Mouse (Mus musculus): ENCODE data around the gene Ccdc187. TPM values are rescaled to one million over a fixed set of nuclear protein-coding genes. Genes with fewer than 3 reads are reported as not detected.

Gene Ccdc187
- polyA plus RNA-seq (2014; fragmentation: Nextera tagmentation; extraction: Ambion mirVana), result 0.09 TPM in 1 of 2 replicates, not detected in the other

DNA sequence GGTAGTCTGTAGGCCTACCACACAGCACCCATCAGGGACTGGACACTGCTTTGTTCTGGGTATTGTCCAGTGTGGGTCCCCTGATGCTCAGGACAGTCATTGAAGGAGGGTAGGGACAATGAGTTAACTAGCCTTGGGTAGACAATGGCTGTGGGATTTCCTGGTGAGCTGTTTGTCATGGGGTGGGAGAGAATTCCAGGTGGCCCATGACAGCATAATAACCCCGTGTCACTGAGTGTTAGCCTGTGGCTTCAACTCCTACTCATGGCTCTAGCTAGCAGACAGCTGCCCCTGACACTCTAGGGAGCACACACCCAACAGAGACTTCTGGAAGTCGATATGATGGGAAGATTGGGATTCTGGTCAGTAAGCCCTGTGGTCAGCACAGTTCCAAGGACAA lies at the start of gene Ccdc187:
Gene Ccdc187 (minus strand): TSS at position 101 of the 400 bp plus-strand sequence.
- no peaks in the 10 kb centered on the region for H3K9me3 ChIP-seq (replicated peaks; ENCODE audit: control insufficient read depth, low read length)
- H3K27me3 ChIP-seq (ENCODE audit: control insufficient read depth, insufficient read depth, low read length), result no peaks in the 10 kb centered on the region
- no peak for ATAC-seq (replicated peaks; ENCODE audit: insufficient number of reproducible peaks, low FRiP score, low TSS enrichment)
- WGBS (ENCODE audit: insufficient replicate concordance), result 69% methylated on average over 2 of the region's 2 CpGs
- H3K4me2 ChIP-seq, result no peak within 1 kb of the TSS
- no peak within 1 kb of the TSS for H3K9ac ChIP-seq (ENCODE audit: low read depth, low read length)
- no peaks in the 10 kb centered on the region for H3K36me3 ChIP-seq (ENCODE audit: control insufficient read depth, insufficient read depth, low read length)
- no peak within 1 kb of the TSS for H3K4me3 ChIP-seq (ENCODE audit: low read depth, low read length)
- H3K27ac ChIP-seq (ENCODE audit: low read depth, low read length), result no peak within 1 kb of the TSS
- peaks cover 29% of the 10 kb centered on the region for H3K4me1 ChIP-seq (ENCODE audit: control insufficient read depth, insufficient read depth, low read length)

DNA sequence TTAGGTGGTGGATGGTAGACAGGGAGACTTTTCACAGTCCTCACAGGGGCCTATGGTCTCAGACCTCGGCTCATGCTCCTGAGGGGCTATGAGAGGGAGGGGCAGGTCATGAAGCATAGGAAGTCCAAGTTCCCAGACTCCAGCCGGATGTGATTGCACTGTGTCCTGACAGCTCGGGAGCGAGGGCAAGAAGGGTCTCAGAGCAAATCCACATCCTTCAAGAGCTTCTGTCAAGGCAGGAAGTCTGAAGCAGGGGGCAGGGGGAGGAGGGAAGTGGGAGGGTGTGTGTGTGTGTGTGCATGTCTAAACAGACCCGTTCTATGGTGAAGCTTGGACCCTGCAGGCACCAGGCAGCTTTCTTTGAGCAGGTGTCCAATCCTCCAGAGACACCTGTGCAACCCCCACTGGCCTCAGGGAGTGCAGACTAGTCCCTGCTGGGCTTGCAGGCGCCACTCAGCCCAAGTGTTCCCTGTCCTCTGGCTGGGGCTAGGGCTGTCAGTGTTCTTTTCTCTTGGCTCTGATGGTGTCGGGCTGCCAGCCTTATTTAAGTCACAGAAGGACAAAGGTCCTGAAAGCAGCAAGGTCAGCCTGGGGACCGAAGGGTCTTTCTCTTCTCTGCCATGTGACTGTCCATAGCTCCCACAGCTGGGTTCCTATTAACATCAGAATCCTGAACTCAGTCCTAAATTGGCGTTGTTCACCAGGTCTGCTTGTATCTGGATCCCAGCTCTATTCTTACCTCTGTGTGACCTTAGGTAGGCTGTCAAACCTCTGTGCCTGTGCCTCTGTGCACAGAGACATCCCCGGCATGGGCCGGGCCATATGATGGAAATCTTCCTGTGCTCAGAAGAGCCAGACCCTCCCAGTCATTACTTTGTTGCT lies 48.5 kb upstream of the Ccdc187 start:
- no peak overlapping the region for H3K4me2 ChIP-seq
- H3K4me1 ChIP-seq (ENCODE audit: control insufficient read depth, insufficient read depth, low read length), result peaks cover 26% of the 10 kb centered on the region
- ATAC-seq (replicated peaks; ENCODE audit: insufficient number of reproducible peaks, low FRiP score, low TSS enrichment), result no peak
- peak overlapping the region; percentile 92 for H3K27ac ChIP-seq (ENCODE audit: low read depth, low read length)
- H3K27me3 ChIP-seq (ENCODE audit: control insufficient read depth, insufficient read depth, low read length), result no peaks in the 10 kb centered on the region
- H3K4me3 ChIP-seq (ENCODE audit: low read depth, low read length), result no peak overlapping the region
- no peaks in the 10 kb centered on the region for H3K9me3 ChIP-seq (replicated peaks; ENCODE audit: control insufficient read depth, low read length)
- WGBS (ENCODE audit: insufficient replicate concordance), result 54% methylated on average over 11 of the region's 11 CpGs
- H3K9ac ChIP-seq (ENCODE audit: low read depth, low read length), result peak overlapping the region; percentile 52
- peaks cover 28% of the 10 kb centered on the region for H3K36me3 ChIP-seq (ENCODE audit: control insufficient read depth, insufficient read depth, low read length)

DNA sequence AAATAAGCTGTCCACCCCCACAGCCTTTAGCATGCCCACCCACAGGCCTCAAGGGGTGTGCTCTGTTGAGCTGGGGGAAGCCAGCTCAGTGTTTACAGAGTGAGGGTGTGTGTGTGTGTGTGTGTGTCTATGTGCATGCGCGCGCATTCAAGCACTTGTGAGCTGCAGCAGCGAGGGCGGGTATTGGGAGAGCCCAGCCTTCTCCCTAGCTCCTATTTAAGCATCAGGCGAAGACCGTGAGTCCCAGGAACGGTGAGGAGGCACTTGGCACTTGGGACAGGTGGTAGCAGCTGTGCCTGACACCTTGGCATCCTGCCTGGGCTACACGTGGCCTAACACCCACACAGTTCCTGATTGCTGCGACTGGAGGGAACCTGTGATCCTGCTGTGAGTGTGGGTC lies 47.7 kb upstream of the Ccdc187 start:
- Histone ChIP-seq H3K4me2 (peak overlapping the region; percentile 14; the same call in 1 of the 2 replicates), H3K4me1 (ENCODE audit: control insufficient read depth, insufficient read depth, low read length) (peaks cover 26% of the 10 kb centered on the region), H3K27ac (ENCODE audit: low read depth, low read length) (peak overlapping the region; percentile 92), H3K9me3 (replicated peaks; ENCODE audit: control insufficient read depth, low read length) (no peaks in the 10 kb centered on the region), H3K36me3 (ENCODE audit: control insufficient read depth, insufficient read depth, low read length) (peaks cover 26% of the 10 kb centered on the region), H3K4me3 (ENCODE audit: low read depth, low read length) (no peak overlapping the region), H3K9ac (ENCODE audit: low read depth, low read length) (peak overlapping the region; percentile 52), H3K27me3 (ENCODE audit: control insufficient read depth, insufficient read depth, low read length) (no peaks in the 10 kb centered on the region)
- no peak for ATAC-seq (replicated peaks; ENCODE audit: insufficient number of reproducible peaks, low FRiP score, low TSS enrichment)
- 54% methylated on average over 10 of the region's 10 CpGs for WGBS (ENCODE audit: insufficient replicate concordance)

DNA sequence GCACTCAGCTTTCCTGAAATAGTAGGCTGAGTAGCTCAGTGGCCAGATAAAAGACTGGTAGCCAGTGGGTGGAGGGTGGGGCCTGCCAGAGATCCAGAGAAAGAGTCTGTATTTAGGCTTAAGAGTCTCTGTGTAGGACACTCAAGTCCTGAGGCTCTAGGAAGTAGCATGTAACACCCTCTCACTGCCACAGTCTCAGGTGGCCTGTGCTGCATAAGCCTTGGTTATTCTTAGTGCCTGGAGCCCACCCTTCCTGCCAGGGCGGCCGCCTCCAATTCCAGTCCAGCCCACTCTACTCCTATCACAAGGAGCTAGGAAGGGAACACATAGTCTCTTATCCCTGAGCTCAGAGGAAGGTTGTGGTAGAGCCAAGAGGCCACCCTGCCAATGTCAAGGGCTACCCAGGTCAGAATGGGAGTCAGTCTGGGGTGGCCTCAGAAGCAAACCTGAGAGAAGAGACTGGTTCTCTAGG lies 47.2 kb upstream of the Ccdc187 start:
- peak overlapping the region; percentile 46 for H3K9ac ChIP-seq (ENCODE audit: low read depth, low read length)

DNA sequence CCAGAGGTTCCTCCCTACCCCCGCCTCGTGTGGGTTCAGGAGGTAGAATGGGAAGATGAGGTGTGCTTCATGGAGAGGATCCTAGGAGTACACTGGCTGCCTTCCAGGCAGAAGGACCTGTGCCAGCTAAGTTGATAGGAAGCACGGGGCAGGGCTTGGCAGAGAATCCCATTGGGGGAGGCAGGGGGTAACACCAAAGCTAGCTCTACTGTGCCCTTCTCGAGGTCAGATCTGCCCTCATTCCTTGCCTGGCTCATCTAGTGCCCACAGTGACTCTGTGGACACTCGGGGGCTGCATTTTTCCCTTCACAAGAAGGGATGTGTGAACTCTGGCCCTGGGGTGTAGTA lies 44.8 kb upstream of the Ccdc187 start:
- Histone ChIP-seq H3K4me3 (ENCODE audit: low read depth, low read length) (no peak overlapping the region), H3K4me1 (ENCODE audit: control insufficient read depth, insufficient read depth, low read length) (peaks cover 26% of the 10 kb centered on the region), H3K36me3 (ENCODE audit: control insufficient read depth, insufficient read depth, low read length) (peaks cover 5% of the 10 kb centered on the region; the same call in 1 of the 2 replicates), H3K9ac (ENCODE audit: low read depth, low read length) (no peak overlapping the region), H3K27ac (ENCODE audit: low read depth, low read length) (no peak overlapping the region), H3K4me2 (no peak overlapping the region), H3K9me3 (replicated peaks; ENCODE audit: control insufficient read depth, low read length) (no peaks in the 10 kb centered on the region), H3K27me3 (ENCODE audit: control insufficient read depth, insufficient read depth, low read length) (no peaks in the 10 kb centered on the region)
- no peak for ATAC-seq (replicated peaks; ENCODE audit: insufficient number of reproducible peaks, low FRiP score, low TSS enrichment)
- 81% methylated on average over 5 of the region's 5 CpGs for WGBS (ENCODE audit: insufficient replicate concordance)

More for the DNA sequence above, 47.2 kb upstream of the Ccdc187 start:
- peak overlapping the region; percentile 14 for H3K4me2 ChIP-seq
- 74% methylated on average over 2 of the region's 2 CpGs for WGBS (ENCODE audit: insufficient replicate concordance)
- H3K27me3 ChIP-seq (ENCODE audit: control insufficient read depth, insufficient read depth, low read length), result no peaks in the 10 kb centered on the region
- H3K9me3 ChIP-seq (replicated peaks; ENCODE audit: control insufficient read depth, low read length), result no peaks in the 10 kb centered on the region
- peaks cover 21% of the 10 kb centered on the region for H3K36me3 ChIP-seq (ENCODE audit: control insufficient read depth, insufficient read depth, low read length)
- H3K27ac ChIP-seq (ENCODE audit: low read depth, low read length), result peak overlapping the region; percentile 92
- H3K4me3 ChIP-seq (ENCODE audit: low read depth, low read length), result no peak overlapping the region
- H3K4me1 ChIP-seq (ENCODE audit: control insufficient read depth, insufficient read depth, low read length), result peaks cover 26% of the 10 kb centered on the region
- peak; percentile 50; the same call in 1 of the 2 replicates for ATAC-seq (replicated peaks; ENCODE audit: insufficient number of reproducible peaks, low FRiP score, low TSS enrichment)

DNA sequence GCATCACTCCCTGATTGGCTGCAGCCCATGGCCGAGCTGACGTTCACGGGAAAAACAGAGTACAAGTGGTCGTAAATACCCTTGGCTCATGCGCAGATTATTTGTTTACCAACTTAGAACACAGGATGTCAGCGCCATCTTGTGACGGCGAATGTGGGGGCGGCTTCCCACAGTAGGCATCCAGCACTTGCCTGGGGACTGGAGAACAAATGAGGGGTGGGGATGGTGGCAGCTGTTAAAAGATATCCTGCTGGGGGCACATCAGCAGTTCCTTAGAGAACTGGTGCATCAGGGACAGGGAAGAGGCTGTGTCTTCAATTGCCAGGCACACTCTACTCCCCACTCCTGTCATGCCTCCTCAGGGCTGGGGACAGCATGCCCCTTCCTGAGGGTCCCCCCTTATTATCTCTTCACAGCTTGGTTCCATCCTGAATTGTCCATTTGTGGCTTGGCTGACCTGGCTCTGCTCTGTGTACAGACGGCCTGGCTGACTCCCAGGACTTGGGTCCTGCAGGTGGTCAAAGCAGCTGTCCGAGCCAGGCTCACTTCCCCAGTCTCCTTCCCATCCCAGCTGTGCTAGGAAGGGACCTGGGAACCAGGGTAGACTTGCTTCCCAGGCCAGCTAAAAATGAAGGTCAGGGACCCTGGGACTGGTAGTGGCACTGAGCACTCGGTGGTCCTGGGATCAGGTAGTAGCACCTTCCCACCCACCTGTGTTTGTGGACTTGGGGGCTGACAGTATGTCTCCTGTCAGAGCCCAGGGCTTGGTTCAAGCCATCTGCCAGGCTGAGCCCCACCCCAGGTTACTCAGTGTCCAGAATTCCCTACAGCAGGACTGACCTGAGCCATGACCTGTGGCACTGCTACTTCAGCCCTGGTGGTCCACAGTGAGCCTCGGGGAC lies 44.2 kb upstream of the Ccdc187 start:
- peaks cover 26% of the 10 kb centered on the region for H3K4me1 ChIP-seq (ENCODE audit: control insufficient read depth, insufficient read depth, low read length)
- no peak for ATAC-seq (replicated peaks; ENCODE audit: insufficient number of reproducible peaks, low FRiP score, low TSS enrichment)
- no peaks in the 10 kb centered on the region for H3K27me3 ChIP-seq (ENCODE audit: control insufficient read depth, insufficient read depth, low read length)
- H3K36me3 ChIP-seq (ENCODE audit: control insufficient read depth, insufficient read depth, low read length), result peaks cover 5% of the 10 kb centered on the region; the same call in 1 of the 2 replicates
- H3K9ac ChIP-seq (ENCODE audit: low read depth, low read length), result no peak overlapping the region
- no peak overlapping the region for H3K4me3 ChIP-seq (ENCODE audit: low read depth, low read length)
- 90% methylated on average over 8 of the region's 13 CpGs for WGBS (ENCODE audit: insufficient replicate concordance)
- no peaks in the 10 kb centered on the region for H3K9me3 ChIP-seq (replicated peaks; ENCODE audit: control insufficient read depth, low read length)
- no peak overlapping the region for H3K27ac ChIP-seq (ENCODE audit: low read depth, low read length)
- H3K4me2 ChIP-seq, result no peak overlapping the region

DNA sequence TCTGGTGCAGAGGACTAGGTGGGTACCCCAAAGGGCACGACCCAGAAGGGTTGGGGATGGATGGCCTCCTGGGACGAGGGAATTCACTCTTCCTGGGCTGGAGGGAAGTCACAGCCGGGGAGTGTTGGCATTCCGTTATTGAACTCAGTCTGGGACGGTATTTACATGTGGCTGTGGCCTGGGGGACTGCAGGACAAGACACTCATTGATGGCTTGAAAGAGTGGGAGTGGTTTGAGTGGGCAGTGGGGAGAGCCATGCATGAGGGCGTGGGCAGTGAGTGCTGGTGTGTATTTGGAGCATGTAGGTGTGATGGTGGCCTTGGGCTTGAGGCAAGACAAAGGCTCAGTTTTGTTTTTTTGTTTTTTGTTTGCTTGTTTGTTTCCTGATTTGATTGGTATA lies 36.3 kb upstream of the Ccdc187 start:
- peaks cover 21% of the 10 kb centered on the region for H3K36me3 ChIP-seq (ENCODE audit: control insufficient read depth, insufficient read depth, low read length)
- WGBS (ENCODE audit: insufficient replicate concordance), result 74% methylated on average over 6 of the region's 6 CpGs
- no peak overlapping the region for H3K4me3 ChIP-seq (ENCODE audit: low read depth, low read length)
- peaks cover 9% of the 10 kb centered on the region for H3K4me1 ChIP-seq (ENCODE audit: control insufficient read depth, insufficient read depth, low read length)
- no peak overlapping the region for H3K9ac ChIP-seq (ENCODE audit: low read depth, low read length)
- H3K4me2 ChIP-seq, result no peak overlapping the region
- H3K27me3 ChIP-seq (ENCODE audit: control insufficient read depth, insufficient read depth, low read length), result no peaks in the 10 kb centered on the region
- H3K9me3 ChIP-seq (replicated peaks; ENCODE audit: control insufficient read depth, low read length), result no peaks in the 10 kb centered on the region
- ATAC-seq (replicated peaks; ENCODE audit: insufficient number of reproducible peaks, low FRiP score, low TSS enrichment), result no peak
- H3K27ac ChIP-seq (ENCODE audit: low read depth, low read length), result 0 out of 2 replicates have a peak overlapping the region, but pooled peaks have one; percentile 29

DNA sequence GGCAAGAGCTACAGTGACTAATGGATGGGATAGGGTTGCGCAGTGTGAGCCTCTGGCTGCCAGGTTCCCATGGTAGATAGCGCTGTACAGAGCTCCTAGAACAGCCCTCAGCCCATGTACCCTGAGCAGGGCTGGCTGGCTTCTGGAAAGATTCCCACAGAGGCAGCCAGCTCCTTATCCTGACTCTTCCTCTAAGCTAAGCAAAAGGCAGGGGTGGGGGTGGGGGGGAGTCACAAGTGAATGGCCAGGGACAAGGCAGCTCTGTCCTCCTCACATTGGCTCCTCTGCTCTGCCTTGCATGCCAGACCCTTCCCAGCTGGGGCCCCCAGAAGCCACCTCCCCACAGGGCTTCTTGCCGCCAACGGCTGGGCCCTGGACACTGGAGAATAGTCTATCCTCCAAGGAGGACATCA lies 35.7 kb upstream of the Ccdc187 start:
- Histone ChIP-seq H3K9ac (ENCODE audit: low read depth, low read length) (no peak overlapping the region; the same call in 1 of the 2 replicates), H3K4me3 (ENCODE audit: low read depth, low read length) (no peak overlapping the region), H3K4me1 (ENCODE audit: control insufficient read depth, insufficient read depth, low read length) (peaks cover 14% of the 10 kb centered on the region), H3K27ac (ENCODE audit: low read depth, low read length) (peak overlapping the region; percentile 76), H3K9me3 (replicated peaks; ENCODE audit: control insufficient read depth, low read length) (no peaks in the 10 kb centered on the region), H3K27me3 (ENCODE audit: control insufficient read depth, insufficient read depth, low read length) (no peaks in the 10 kb centered on the region), H3K4me2 (no peak overlapping the region), H3K36me3 (ENCODE audit: control insufficient read depth, insufficient read depth, low read length) (peaks cover 27% of the 10 kb centered on the region)
- WGBS (ENCODE audit: insufficient replicate concordance), result 80% methylated on average over 4 of the region's 4 CpGs
- no peak for ATAC-seq (replicated peaks; ENCODE audit: insufficient number of reproducible peaks, low FRiP score, low TSS enrichment)

Data from heart, embryonic 11.5 days (tissue).